Mouse (Mus musculus): Measurements from ENCODE around the gene Mipep.

GRCm38 (mm10) chr14:60783196-60783595 lies 1.2 kb upstream of the Mipep start:
- TF ChIP-seq CTCF (IDR thresholded peaks at IDR 0.05; ENCODE audit: borderline replicate concordance, control insufficient read depth, extremely low read depth, insufficient read depth, low read length, poor library complexity): no peak
- no peak for TF ChIP-seq POLR2A (IDR thresholded peaks at IDR 0.05; ENCODE audit: control insufficient read depth, extremely low read depth, insufficient read depth, low read length, poor library complexity)
